Mouse (Mus musculus) heart, postnatal 36 days (tissue): ENCODE data around the gene Fn3krp. TPM values are rescaled to one million over a fixed set of nuclear protein-coding genes. Genes with fewer than 3 reads are reported as not detected.

Experiments
- DNase-seq, 2 experiments: peaks; one replicate each; pipeline ENCODE4 v3.0.0; 2021 to 2022
- intact Hi-C: fragments of 180-260 bp; cut with DNase I; formaldehyde crosslinking; loops from one replicate; pipeline ENCODE4 v1.15.1; 2025
- microRNA-seq, 2 experiments: library from miRNA; unstranded; fragments of <30 nt; microRNA quantifications; one replicate each; pipeline ENCODE4 v1.2.0; 2021; ENCODE audit warnings: borderline number of aligned reads in 2 of 2
- total RNA-seq, 2 experiments: library from RNA; stranded (reverse); gene quantifications; 2 replicates each; pipeline ENCODE4 v1.2.3; 2021

Gene Fn3krp
- total RNA-seq, 2 experiments from 2014 or later: 7.3 to 7.4 TPM

GRCm38 (mm10) chr11:121441653-121442052, 20.5 kb downstream of the Fn3krp start:
- intact Hi-C loops: no loop called here
- no peak for DNase-seq

DNA sequence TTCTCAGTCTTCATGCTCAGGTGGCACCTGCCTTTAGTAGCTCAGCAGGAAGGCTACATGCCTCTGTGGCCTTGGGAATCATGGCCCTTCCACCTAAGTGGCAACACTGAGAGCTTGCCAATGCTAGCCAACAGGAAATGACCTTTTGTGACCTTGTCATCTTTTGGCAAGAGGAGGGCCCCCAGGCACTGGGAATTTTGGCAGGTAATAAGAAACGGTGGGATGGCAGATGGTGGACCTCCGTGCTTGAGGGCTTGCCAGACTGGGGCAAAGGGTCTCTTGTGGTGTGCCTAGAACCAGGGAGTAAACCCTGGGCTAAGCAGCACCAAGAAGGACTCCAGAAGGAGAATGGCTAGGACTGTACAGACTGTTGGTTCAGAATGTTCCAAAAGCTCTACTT, 20.9 kb downstream of the Fn3krp start:
- intact Hi-C loops: no loop called here
- DNase-seq: no peak

GRCm38 (mm10) chr11:121451216-121451726, 30.1 kb downstream of the Fn3krp start:
- no peak for DNase-seq
- intact Hi-C loops: loop anchor here (5.0 kb wide), 1 partner anchor 99 kb away; the partner anchor contains the start of gene Wdr45b

DNA sequence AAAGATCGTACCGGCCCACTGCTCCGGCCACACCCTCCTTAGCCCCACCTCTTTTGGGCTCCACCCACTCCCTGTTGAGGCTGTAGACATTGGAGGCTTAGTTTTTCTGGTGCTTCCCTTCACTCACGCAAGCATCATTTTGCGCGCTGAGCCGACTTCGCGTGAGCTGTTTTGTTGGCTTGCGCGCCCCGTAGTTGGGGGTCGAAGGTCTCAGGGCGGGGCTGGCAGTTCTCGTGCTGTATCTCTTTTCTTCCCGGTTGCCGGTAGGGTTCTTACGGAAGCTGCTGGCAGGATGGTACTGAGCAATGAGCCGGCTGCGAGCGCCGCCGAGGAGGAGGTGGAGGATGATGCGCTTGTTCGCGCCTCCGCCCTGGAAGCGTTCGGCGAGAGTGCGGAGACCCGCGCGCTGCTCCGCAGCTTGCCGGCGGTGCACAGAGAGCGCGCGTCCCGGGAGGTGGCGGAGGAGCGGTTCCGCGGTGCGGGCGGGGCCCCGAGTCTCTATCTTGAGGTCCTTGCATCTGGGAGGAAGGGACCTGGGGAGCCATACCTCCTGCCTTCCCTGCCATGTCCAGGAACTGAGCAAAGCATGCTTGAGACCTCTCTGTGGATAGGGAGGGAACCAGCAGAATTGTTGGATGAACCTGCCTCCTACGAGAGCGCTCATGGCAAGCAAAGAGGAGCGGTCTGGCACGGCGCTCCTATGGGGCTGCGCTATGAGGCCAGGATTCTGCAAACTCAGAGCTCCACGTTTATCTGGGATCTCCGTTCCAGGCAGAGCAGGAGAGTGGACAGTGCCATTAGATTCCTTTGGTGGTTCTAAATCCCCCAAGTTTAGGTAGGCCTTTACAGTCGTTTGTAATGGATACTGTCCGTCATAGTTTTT, 30.8 kb downstream of the Fn3krp start, which contains the start of gene Tbcd:
Gene Tbcd (plus strand): TSS at position 197 of the 883 bp plus-strand sequence.
- intact Hi-C loops: loop anchor here (5.0 kb wide), 1 partner anchor 100 kb away; the partner anchor contains the start of gene Wdr45b
- peak; percentile 93 to 98 for DNase-seq

DNA sequence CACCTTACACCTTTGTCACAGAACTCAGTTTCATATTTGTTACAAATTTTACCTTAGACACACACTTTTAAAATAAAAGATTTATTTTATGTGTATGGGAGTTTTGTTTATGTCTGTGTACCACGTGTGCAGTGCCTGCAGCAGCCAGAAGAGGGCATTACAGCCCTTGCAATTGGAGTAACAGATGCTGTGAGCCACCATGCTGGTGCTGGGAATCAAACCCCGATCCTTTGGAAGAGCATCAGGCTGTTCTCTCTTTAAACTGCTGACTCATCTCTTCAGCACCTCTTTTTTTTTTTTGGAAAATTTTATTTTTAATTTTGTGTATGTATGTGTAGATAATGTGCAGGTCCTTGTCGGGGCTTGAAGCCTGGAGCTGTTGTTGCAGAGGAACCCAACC, 36.7 kb downstream of the Fn3krp start:
- DNase-seq: no peak

GRCm38 (mm10) chr11:121467408-121467807, 46.2 kb downstream of the Fn3krp start:
- DNase-seq: no peak
- intact Hi-C loops: no loop called here

More for the DNA sequence above, 36.7 kb downstream of the Fn3krp start:
- intact Hi-C loops: no loop called here

- no peak for DNase-seq
- intact Hi-C loops: no loop called here
These were observed 53.6 kb downstream of the Fn3krp start for GRCm38 (mm10) chr11:121474831-121475230.

GRCm38 (mm10) chr11:121475699-121476415, 54.7 kb downstream of the Fn3krp start:
- peak; percentile 63 to 74 for DNase-seq
- intact Hi-C loops: loop anchor here (1.0 kb wide), 1 partner anchor 332 kb away; no protein-coding TSS in a partner anchor

DNA sequence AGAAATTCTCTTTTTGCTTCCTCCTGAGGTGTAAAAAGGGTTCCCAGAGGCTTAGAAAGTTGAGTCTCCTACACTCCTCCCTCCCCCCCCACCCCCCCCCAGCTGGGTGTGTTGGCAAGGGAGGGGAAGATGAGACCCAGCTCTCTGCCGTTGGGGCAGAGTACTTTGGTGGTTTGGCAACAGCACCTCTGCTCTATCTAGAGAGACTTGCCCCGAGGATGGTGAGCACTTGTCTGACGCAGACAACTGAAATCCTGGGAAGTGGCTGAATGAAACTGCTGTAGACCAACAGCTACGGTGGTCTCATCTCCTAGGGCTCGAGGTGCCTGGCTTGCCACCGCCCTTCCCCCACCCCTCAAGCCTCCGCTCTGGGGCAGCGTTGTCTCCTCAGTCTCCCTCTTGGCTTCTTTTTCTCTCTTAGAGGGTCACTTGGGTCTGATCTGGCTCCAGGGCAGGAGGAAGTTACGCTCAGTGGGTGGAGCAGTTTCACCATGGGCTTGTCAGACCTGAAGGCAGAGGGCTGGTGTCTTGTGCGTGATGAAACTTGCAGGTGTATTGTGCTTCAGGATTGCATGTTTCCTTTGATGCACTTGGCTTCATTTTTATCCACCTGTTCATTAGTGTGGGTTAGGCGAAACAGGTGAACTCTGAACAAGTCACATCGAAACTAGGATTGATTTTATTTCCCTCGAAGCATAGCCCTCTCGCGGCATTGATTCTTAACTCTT, 58.4 kb downstream of the Fn3krp start:
- no peak for DNase-seq
- intact Hi-C loops: no loop called here

Small RNA genes lying within 50 kb of the gene (microRNA-seq; reads per million reads assigned to microRNA genes)
- gene Mir7236: 0 reads per million in 2 experiments

Other genes with a start within 250 kb of the Fn3krp start
- gene Hexdc, start 217.0 kb upstream of the Fn3krp start, total RNA-seq: 10 to 100 TPM in 1 of 2 experiments, 1 to 10 TPM in 1; 9.2 to 10.5 TPM
- gene Ogfod3, start 216.7 kb upstream of the Fn3krp start, total RNA-seq: 10 to 100 TPM; 14.7 to 19.1 TPM
- gene Cybc1, start 192.1 kb upstream of the Fn3krp start, total RNA-seq: 10 to 100 TPM in 1 of 2 experiments, 1 to 10 TPM in 1; 7.5 to 10.9 TPM
- 100 to 1,000 TPM in 1 of 2 experiments, 10 to 100 TPM in 1; 97.1 to 105 TPM for gene Narf, start 184.1 kb upstream of the Fn3krp start, total RNA-seq
- gene Foxk2, start 161.4 kb upstream of the Fn3krp start, total RNA-seq: 10 to 100 TPM; 16.5 to 17.2 TPM
- 10 to 100 TPM; 34.7 to 36.3 TPM for gene Wdr45b, start 67.0 kb upstream of the Fn3krp start, total RNA-seq
- gene Rab40b, start 33.1 kb upstream of the Fn3krp start, total RNA-seq: 1 to 10 TPM; 1.0 to 1.6 TPM
- gene Fn3k, start 13.5 kb downstream of the Fn3krp start, total RNA-seq: 10 to 100 TPM; 26.9 to 27.6 TPM
- gene Tbcd, start 30.5 kb downstream of the Fn3krp start, total RNA-seq: 10 to 100 TPM; 11.0 to 11.6 TPM
- gene Zfp750, start 97.9 kb downstream of the Fn3krp start, total RNA-seq: not detected